Mouse (Mus musculus) lung, postnatal 0 days (tissue): Measurements from ENCODE around the gene D10Jhu81e. TPM values are rescaled to one million over a fixed set of nuclear protein-coding genes. Genes with fewer than 3 reads are reported as not detected.
A peak's percentile ranks its signal among the peaks of the same experiment; 100 is the strongest.

ENCODE experiments used
- ATAC-seq: fragments of 200-750 bp; cut with Nextera tagmentation; 2 replicates; pipeline ENCODE4 v1.8.0; 2017; ENCODE audit warnings: moderate library complexity
- DNase-seq: peaks from one replicate; pipeline ENCODE4 v3.0.0-alpha.2; 2016; ENCODE audit warnings: low spot score
- H3K27ac ChIP-seq: fragments of 300-500 bp; sonication (generic); 2 replicates; pipeline ENCODE4 v1.5.1; 2014; ENCODE audit warnings: antibody characterized with exemption, mild to moderate bottlenecking, low read length, mixed read lengths
- H3K27me3 ChIP-seq: fragments of 300-500 bp; sonication (generic); replicated peaks from 2 replicates; pipeline ENCODE4 v1.6.1; 2014; ENCODE audit warnings: low read length, mixed read lengths; ENCODE audit not compliant: insufficient read depth
- H3K36me3 ChIP-seq: fragments of 300-500 bp; sonication (generic); 2 replicates; pipeline ENCODE4 v1.6.1; 2014; ENCODE audit warnings: low read length, mixed read lengths; ENCODE audit not compliant: insufficient read depth
- H3K4me1 ChIP-seq: fragments of 300-500 bp; sonication (generic); 2 replicates; pipeline ENCODE4 v1.6.1; 2014; ENCODE audit warnings: antibody characterized with exemption, low read depth, low read length, mixed read lengths; ENCODE audit not compliant: insufficient read depth
- H3K4me2 ChIP-seq: fragments of 300-500 bp; sonication (generic); replicated peaks from 2 replicates; pipeline ENCODE4 v1.6.1; 2014; ENCODE audit warnings: low read depth, mild to moderate bottlenecking, low read length, moderate library complexity, mixed read lengths
- H3K4me3 ChIP-seq: fragments of 300-500 bp; sonication (generic); 2 replicates; pipeline ENCODE4 v1.5.1; 2014; ENCODE audit warnings: low read depth, low read length
- H3K9ac ChIP-seq: fragments of 300-500 bp; sonication (generic); replicated peaks from 2 replicates; pipeline ENCODE4 v1.6.1; 2014; ENCODE audit warnings: low read depth, mild to moderate bottlenecking
- H3K9me3 ChIP-seq: fragments of 300-500 bp; sonication (generic); 2 replicates; pipeline ENCODE4 v1.6.1; 2016; ENCODE audit warnings: low read length, mixed read lengths
- CTCF ChIP-seq: IDR thresholded peaks from 2 replicates; pipeline ENCODE4 v1.5.1; 2016; ENCODE audit warnings: antibody characterized with exemption, mild to moderate bottlenecking
- EP300 ChIP-seq: IDR thresholded peaks from 2 replicates; pipeline ENCODE4 v1.6.1; 2016; ENCODE audit warnings: antibody characterized with exemption, mild to moderate bottlenecking, control low read depth
- WGBS: fragments of 180-500 bp; shearing (Covaris S2); extraction: QIAGEN DNeasy Blood & Tissue Kit; methylation state at CpG from one replicate; pipeline ENCODE4 v1.1.7; 2014; 5-methylcytosine and 5-hydroxymethylcytosine counted together
- polyA plus RNA-seq: library from polyadenylated mRNA; unstranded; fragments of >200 nt; fragmentation: Nextera tagmentation; extraction: Ambion mirVana; gene quantifications from 2 replicates; pipeline ENCODE4 v1.2.1, GENCODE M21; 2015

The D10Jhu81e gene
- polyA plus RNA-seq, 1 experiment from 2014 or later: 24.8 TPM

- WGBS: 50% methylated on average over 11 of the region's 11 CpGs
- Histone ChIP-seq H3K27me3 (no peaks in the 10 kb centered on the region), H3K4me1 (peaks cover 12% of the 10 kb centered on the region; the same call in 1 of the 2 replicates), H3K9ac (no peak overlapping the region), H3K27ac (peak overlapping the region; percentile 44; the same call in 1 of the 2 replicates), H3K4me3 (no peak overlapping the region), H3K9me3 (no peaks in the 10 kb centered on the region), H3K36me3 (no peaks in the 10 kb centered on the region), H3K4me2 (peak overlapping the region; percentile 17; the same call in 1 of the 2 replicates)
- no peak for DNase-seq
- no peak for ATAC-seq
- no peak for TF ChIP-seq EP300
- no peak for TF ChIP-seq CTCF
These were observed 29.9 kb downstream of the D10Jhu81e start for GRCm38 (mm10) chr10:78139572-78140250.

- H3K36me3 ChIP-seq: no peaks in the 10 kb centered on the region
- peak; percentile 68 for ATAC-seq
These were observed 30.6 kb downstream of the D10Jhu81e start for GRCm38 (mm10) chr10:78138812-78139523.

GRCm38 (mm10) chr10:78137191-78137590 is 32.4 kb downstream of the D10Jhu81e start:
- Histone ChIP-seq H3K4me2 (no peak overlapping the region), H3K4me1 (peaks cover 15% of the 10 kb centered on the region; the same call in 1 of the 2 replicates), H3K9ac (no peak overlapping the region), H3K4me3 (no peak overlapping the region), H3K27ac (no peak overlapping the region), H3K27me3 (no peaks in the 10 kb centered on the region), H3K9me3 (no peaks in the 10 kb centered on the region), H3K36me3 (no peaks in the 10 kb centered on the region)
- no peak for DNase-seq
- TF ChIP-seq EP300: no peak
- no peak for TF ChIP-seq CTCF
- ATAC-seq: no peak
- 82% methylated on average over 3 of the region's 3 CpGs for WGBS

More at GRCm38 (mm10) chr10:78138812-78139523, 30.6 kb downstream of the D10Jhu81e start:
- Histone ChIP-seq H3K4me3 (no peak overlapping the region), H3K9ac (no peak overlapping the region), H3K9me3 (no peaks in the 10 kb centered on the region), H3K27me3 (no peaks in the 10 kb centered on the region), H3K4me1 (peaks cover 15% of the 10 kb centered on the region; the same call in 1 of the 2 replicates), H3K27ac (peak overlapping the region; percentile 68), H3K4me2 (peak overlapping the region; percentile 17; the same call in 1 of the 2 replicates)
- TF ChIP-seq EP300: no peak
- TF ChIP-seq CTCF: no peak
- WGBS: 13% methylated on average over 14 of the region's 14 CpGs
- peak; percentile 78 for DNase-seq

DNA sequence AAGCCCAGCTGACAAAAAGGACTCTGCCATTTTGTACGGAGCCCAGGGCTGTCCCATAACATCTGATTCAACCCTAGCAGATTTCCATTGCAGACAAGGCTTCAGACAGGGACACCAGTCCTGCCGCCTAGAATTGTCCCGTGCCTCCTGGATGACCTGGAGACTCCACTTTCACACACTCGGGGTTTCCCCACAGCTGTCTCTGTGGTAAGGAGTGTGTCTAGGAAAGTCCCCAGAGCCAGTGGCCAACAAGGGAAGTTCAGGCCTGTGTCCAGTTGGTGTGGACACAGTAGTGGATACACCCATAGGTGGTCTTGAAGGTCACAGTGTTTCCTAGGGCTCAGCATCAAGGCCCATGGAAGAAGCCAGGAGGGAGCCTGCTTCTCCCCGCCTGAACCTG is 33.6 kb downstream of the D10Jhu81e start:
- ATAC-seq (no peak), DNase-seq (no peak)
- Histone ChIP-seq H3K27me3 (no peaks in the 10 kb centered on the region), H3K4me2 (no peak overlapping the region), H3K27ac (no peak overlapping the region), H3K4me3 (no peak overlapping the region), H3K9me3 (no peaks in the 10 kb centered on the region), H3K36me3 (no peaks in the 10 kb centered on the region), H3K9ac (no peak overlapping the region), H3K4me1 (peaks cover 15% of the 10 kb centered on the region; the same call in 1 of the 2 replicates)
- TF ChIP-seq EP300 (no peak), CTCF (no peak)
- 66% methylated on average over 5 of the region's 5 CpGs for WGBS

DNA sequence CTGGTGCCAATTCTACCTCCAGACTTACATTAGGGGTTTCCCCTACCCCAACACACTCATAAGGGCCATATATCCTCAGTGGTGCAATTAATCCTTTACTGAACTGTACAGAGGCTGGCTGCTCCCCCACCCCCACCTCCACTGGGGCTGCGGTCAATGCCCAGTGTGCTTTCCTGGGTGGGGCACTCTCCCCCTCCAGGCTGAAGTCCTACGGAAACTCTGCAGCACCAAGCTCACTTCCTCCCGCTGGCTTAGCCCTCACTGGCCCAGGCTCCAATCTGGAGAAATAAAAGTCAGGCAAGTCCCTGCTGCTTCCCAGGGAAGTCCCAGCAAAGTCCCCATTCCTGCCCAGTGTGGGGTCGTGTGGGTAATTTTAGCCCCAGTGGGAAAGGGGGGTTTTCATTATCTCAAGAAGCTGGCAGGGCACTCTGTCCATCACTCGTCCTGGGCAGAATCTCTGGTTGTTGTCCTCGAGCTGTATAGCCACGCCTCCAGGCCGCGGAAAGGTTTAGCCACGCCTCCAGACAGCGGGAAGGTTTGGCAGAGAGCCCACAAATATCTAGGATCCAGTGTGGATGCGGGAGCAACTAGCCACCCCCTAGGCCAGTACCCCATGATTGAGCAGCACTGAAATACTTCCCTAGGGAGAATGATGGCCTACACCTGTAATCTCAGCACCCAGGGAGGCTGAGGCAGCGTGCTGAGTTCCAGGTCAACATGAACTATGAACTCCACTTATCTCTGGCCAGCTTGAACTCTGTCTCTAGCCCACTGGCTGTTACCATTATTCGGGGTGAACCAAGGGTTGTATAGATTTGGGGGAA is 34.4 kb downstream of the D10Jhu81e start:
- Histone ChIP-seq H3K9me3 (no peaks in the 10 kb centered on the region), H3K27me3 (no peaks in the 10 kb centered on the region), H3K4me2 (0 out of 2 replicates have a peak overlapping the region, but pooled peaks have one; percentile 9), H3K36me3 (no peaks in the 10 kb centered on the region), H3K4me3 (no peak overlapping the region), H3K4me1 (peaks cover 13% of the 10 kb centered on the region; the same call in 1 of the 2 replicates), H3K27ac (0 out of 2 replicates have a peak overlapping the region, but pooled peaks have one; percentile 15), H3K9ac (no peak overlapping the region)
- 10% methylated on average over 14 of the region's 14 CpGs for WGBS
- DNase-seq: peak; percentile 56
- TF ChIP-seq EP300 (no peak), CTCF (0 out of 2 replicates have a peak, but pooled peaks have one; percentile 1)
- peak; percentile 68 for ATAC-seq
